Mouse (Mus musculus): ENCODE measurements around the gene Ubc. TPM values are rescaled to one million over a fixed set of nuclear protein-coding genes. Genes with fewer than 3 reads are reported as not detected.

The Ubc gene
- total and polyA plus RNA-seq, 2 experiments from 2014 or later = 912 to 1,225 TPM

- no peaks in the 10 kb centered on the region for H3K4me1 ChIP-seq (ENCODE audit: insufficient read depth)
- DNase-seq (no peak), ATAC-seq (no peak)
- WGBS = 78% methylated on average over 5 of the region's 5 CpGs
- no peak overlapping the region for H3K4me2 ChIP-seq (ENCODE audit: low read depth)
- H3K4me3 ChIP-seq (ENCODE audit: low read depth, low read length) = no peak overlapping the region
- no peaks in the 10 kb centered on the region for H3K27me3 ChIP-seq (ENCODE audit: insufficient read depth, low read length)
- no peak overlapping the region for H3K27ac ChIP-seq (ENCODE audit: low read depth, low read length)
- no peaks in the 10 kb centered on the region for H3K9me3 ChIP-seq (ENCODE audit: low read length)
- no peak overlapping the region for H3K9ac ChIP-seq
- no peaks in the 10 kb centered on the region for H3K36me3 ChIP-seq (ENCODE audit: insufficient read depth)
- no peak for TF ChIP-seq CTCF (IDR thresholded peaks at IDR 0.05; ENCODE audit: low read depth)
Observed at GRCm38 (mm10) chr5:125358270-125358608, 31.8 kb downstream of the Ubc start.

- ATAC-seq (no peak), DNase-seq (no peak)
- Histone ChIP-seq H3K4me2 (ENCODE audit: low read depth) (no peak overlapping the region), H3K27me3 (ENCODE audit: insufficient read depth, low read length) (no peaks in the 10 kb centered on the region), H3K4me1 (ENCODE audit: insufficient read depth) (no peaks in the 10 kb centered on the region), H3K36me3 (ENCODE audit: insufficient read depth) (no peaks in the 10 kb centered on the region), H3K9me3 (ENCODE audit: low read length) (no peaks in the 10 kb centered on the region), H3K27ac (ENCODE audit: low read depth, low read length) (no peak overlapping the region), H3K9ac (no peak overlapping the region), H3K4me3 (ENCODE audit: low read depth, low read length) (no peak overlapping the region)
- TF ChIP-seq CTCF (IDR thresholded peaks at IDR 0.05; ENCODE audit: low read depth) = no peak
- 84% methylated on average over 12 of the region's 12 CpGs for WGBS
Observed at GRCm38 (mm10) chr5:125357543-125358269, 32.3 kb downstream of the Ubc start.

- H3K4me3 ChIP-seq (ENCODE audit: low read depth, low read length) = no peak overlapping the region
- H3K4me1 ChIP-seq (ENCODE audit: insufficient read depth) = no peaks in the 10 kb centered on the region
- H3K36me3 ChIP-seq (ENCODE audit: insufficient read depth) = no peaks in the 10 kb centered on the region
- DNase-seq (no peak), ATAC-seq (no peak)
- TF ChIP-seq CTCF (IDR thresholded peaks at IDR 0.05; ENCODE audit: low read depth) = no peak
- no peaks in the 10 kb centered on the region for H3K27me3 ChIP-seq (ENCODE audit: insufficient read depth, low read length)
- H3K9me3 ChIP-seq (ENCODE audit: low read length) = no peaks in the 10 kb centered on the region
- H3K9ac ChIP-seq = no peak overlapping the region
- no peak overlapping the region for H3K27ac ChIP-seq (ENCODE audit: low read depth, low read length)
- 61% methylated on average over 7 of the region's 7 CpGs for WGBS
- no peak overlapping the region for H3K4me2 ChIP-seq (ENCODE audit: low read depth)
Observed at GRCm38 (mm10) chr5:125355650-125356049, 34.4 kb downstream of the Ubc start.

GRCm38 (mm10) chr5:125354885-125355492 is 35.0 kb downstream of the Ubc start:
- no peak overlapping the region for H3K9ac ChIP-seq
- H3K27ac ChIP-seq (ENCODE audit: low read depth, low read length) = no peak overlapping the region
- H3K4me3 ChIP-seq (ENCODE audit: low read depth, low read length) = no peak overlapping the region
- no peaks in the 10 kb centered on the region for H3K36me3 ChIP-seq (ENCODE audit: insufficient read depth)
- 49% methylated on average over 7 of the region's 7 CpGs for whole genome bisulfite sequencing
- H3K9me3 ChIP-seq (ENCODE audit: low read length) = no peaks in the 10 kb centered on the region
- ATAC-seq (peak; percentile 53), DNase-seq (peak; percentile 55)
- no peaks in the 10 kb centered on the region for H3K27me3 ChIP-seq (ENCODE audit: insufficient read depth, low read length)
- H3K4me2 ChIP-seq (ENCODE audit: low read depth) = no peak overlapping the region
- no peak for TF ChIP-seq CTCF (IDR thresholded peaks at IDR 0.05; ENCODE audit: low read depth)
- no peaks in the 10 kb centered on the region for H3K4me1 ChIP-seq (ENCODE audit: insufficient read depth)

- DNase-seq (no peak), ATAC-seq (no peak)
- no peak overlapping the region for H3K27ac ChIP-seq (ENCODE audit: low read depth, low read length)
- H3K4me2 ChIP-seq (ENCODE audit: low read depth) = no peak overlapping the region
- no peaks in the 10 kb centered on the region for H3K4me1 ChIP-seq (ENCODE audit: insufficient read depth)
- H3K9ac ChIP-seq = no peak overlapping the region
- H3K9me3 ChIP-seq (ENCODE audit: low read length) = no peaks in the 10 kb centered on the region
- H3K4me3 ChIP-seq (ENCODE audit: low read depth, low read length) = no peak overlapping the region
- 97% methylated on average over 5 of the region's 5 CpGs for WGBS
- TF ChIP-seq CTCF (IDR thresholded peaks at IDR 0.05; ENCODE audit: low read depth) = no peak
- no peaks in the 10 kb centered on the region for H3K27me3 ChIP-seq (ENCODE audit: insufficient read depth, low read length)
- no peaks in the 10 kb centered on the region for H3K36me3 ChIP-seq (ENCODE audit: insufficient read depth)
Observed at GRCm38 (mm10) chr5:125352781-125353294, 37.2 kb downstream of the Ubc start.

GRCm38 (mm10) chr5:125351939-125352338 is 38.1 kb downstream of the Ubc start:
- WGBS = 93% methylated on average over 5 of the region's 5 CpGs
- Histone ChIP-seq H3K9ac (no peak overlapping the region), H3K27ac (ENCODE audit: low read depth, low read length) (no peak overlapping the region), H3K4me2 (ENCODE audit: low read depth) (no peak overlapping the region), H3K9me3 (ENCODE audit: low read length) (no peaks in the 10 kb centered on the region), H3K27me3 (ENCODE audit: insufficient read depth, low read length) (no peaks in the 10 kb centered on the region), H3K4me3 (ENCODE audit: low read depth, low read length) (no peak overlapping the region), H3K36me3 (ENCODE audit: insufficient read depth) (no peaks in the 10 kb centered on the region), H3K4me1 (ENCODE audit: insufficient read depth) (no peaks in the 10 kb centered on the region)
- ATAC-seq (no peak), DNase-seq (no peak)
- TF ChIP-seq CTCF (IDR thresholded peaks at IDR 0.05; ENCODE audit: low read depth) = no peak

GRCm38 (mm10) chr5:125351057-125351456 is 38.9 kb downstream of the Ubc start:
- Histone ChIP-seq H3K27ac (ENCODE audit: low read depth, low read length) (no peak overlapping the region), H3K27me3 (ENCODE audit: insufficient read depth, low read length) (no peaks in the 10 kb centered on the region), H3K9me3 (ENCODE audit: low read length) (no peaks in the 10 kb centered on the region), H3K9ac (no peak overlapping the region), H3K4me1 (ENCODE audit: insufficient read depth) (no peaks in the 10 kb centered on the region), H3K36me3 (ENCODE audit: insufficient read depth) (no peaks in the 10 kb centered on the region), H3K4me2 (ENCODE audit: low read depth) (no peak overlapping the region), H3K4me3 (ENCODE audit: low read depth, low read length) (no peak overlapping the region)
- ATAC-seq (no peak), DNase-seq (no peak)
- no peak for TF ChIP-seq CTCF (IDR thresholded peaks at IDR 0.05; ENCODE audit: low read depth)
- WGBS = 74% methylated on average over 8 of the region's 8 CpGs

Data from forebrain, postnatal 0 days (tissue).